Mouse (Mus musculus) cerebellum, postnatal 14 days (tissue): ENCODE results near the gene Olfr477.
"Not testable (repeated sequence)": the region's sequence is repeated elsewhere in the genome, so short reads cannot be mapped to it uniquely, and the experiment has no call there.

Source experiments
- DNase-seq, 2 experiments: peaks; one replicate each; pipeline ENCODE4 v3.0.0; 2021; ENCODE audit warnings: mixed read lengths in 2 of 2

Olfr477 gene

GRCm38 (mm10) chr7:107986393-107986792 lies at the start of gene Olfr477:
Gene Olfr477, plus strand, starts transcription at chr7:107986693.
- no peak for DNase-seq

DNA sequence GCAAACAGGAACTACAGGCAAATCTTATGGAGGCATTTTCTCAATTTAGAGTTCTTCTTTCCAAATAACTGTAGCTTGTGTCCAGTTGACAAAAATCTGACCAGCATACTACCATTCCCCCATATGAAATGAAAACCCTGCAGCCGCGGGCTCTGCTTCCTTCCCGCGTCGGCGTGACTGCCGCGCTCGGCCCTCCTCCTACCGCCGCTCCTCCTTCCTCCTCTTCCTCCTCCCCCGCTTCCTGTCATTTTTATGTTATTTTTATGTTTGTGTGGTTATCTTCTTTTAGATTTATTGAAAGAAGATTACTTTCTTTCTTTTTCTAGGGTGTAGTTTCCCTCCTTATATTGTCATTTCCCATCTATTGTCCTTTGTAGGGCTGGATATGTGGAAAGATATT lies 34.0 kb upstream of the Olfr477 start:
- DNase-seq, result not testable (repeated sequence)

GRCm38 (mm10) chr7:107954343-107954742 lies 32.1 kb upstream of the Olfr477 start, which contains the start of gene Olfr474:
Gene Olfr474, plus strand, starts transcription at chr7:107954643.
- DNase-seq, result no peak

DNA sequence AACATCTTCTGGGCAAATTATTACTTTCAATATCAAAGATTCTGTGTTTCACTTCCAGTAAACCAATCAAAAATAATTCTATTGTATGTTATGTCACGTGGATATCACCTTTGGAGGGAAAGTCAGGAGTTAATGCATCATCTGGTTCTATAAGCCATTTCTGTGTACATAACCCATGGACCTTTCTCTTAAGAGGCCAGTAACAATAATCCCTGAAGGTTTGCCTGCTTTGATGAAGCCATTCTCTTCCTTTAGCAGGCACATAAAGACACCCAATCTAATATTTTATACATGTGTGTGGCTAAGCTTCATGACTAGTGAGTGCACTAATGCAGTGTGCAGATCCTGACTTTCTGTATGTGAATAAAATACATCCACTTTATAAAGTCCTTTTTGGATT lies 22.0 kb upstream of the Olfr477 start, which contains the start of gene Olfr476:
Gene Olfr476 (plus strand): TSS at position 301 of the 400 bp plus-strand sequence.
- DNase-seq, result no peak

DNA sequence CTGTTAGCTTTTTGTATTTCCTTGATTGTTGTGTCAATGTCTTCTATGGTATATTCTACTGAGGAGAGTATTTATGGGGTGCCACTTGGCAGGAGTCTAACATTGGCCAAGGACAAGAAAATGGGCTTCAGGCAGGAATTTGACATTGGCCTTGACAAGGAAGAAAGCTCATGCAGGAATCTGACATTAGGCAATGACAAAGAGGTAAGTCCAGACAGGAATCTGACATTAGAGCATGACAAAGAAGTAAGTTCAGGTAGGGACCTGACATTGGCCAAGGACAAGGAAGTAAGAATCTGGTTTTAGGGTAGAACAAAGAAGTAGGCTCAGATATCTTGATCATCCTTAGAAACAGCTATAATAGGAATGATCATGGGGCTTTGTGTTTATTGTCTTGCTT lies 27.8 kb downstream of the Olfr477 start:
- DNase-seq, result not testable (repeated sequence)

DNA sequence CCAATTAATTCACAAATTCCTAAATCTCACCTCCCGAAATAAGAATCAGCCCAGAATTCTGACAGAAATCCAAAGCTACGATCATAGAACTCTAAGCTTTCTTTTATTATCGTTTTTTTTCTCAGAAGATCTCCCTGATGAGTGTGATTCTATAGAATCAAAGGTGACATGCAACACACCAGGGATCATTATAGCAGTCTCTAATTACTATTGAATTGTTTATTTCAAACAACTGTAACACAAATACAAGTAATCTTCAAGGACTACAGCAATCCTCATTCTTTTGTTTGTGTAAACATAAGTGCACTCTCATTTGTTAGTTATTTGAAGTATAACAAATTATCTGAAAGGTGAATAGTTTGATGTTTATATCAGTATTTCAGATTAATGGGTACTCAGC lies 47.4 kb downstream of the Olfr477 start, which contains the start of gene Olfr478:
Gene Olfr478 (minus strand): TSS at position 101 of the 400 bp plus-strand sequence.
- no peak for DNase-seq
